Mouse (Mus musculus) kidney, adult 11 months (tissue): Measurements from ENCODE around the gene Gkn3.

ENCODE experiments used
- DNase-seq: peaks from one replicate; pipeline ENCODE4 v3.0.0; 2022

Gkn3 gene

DNA sequence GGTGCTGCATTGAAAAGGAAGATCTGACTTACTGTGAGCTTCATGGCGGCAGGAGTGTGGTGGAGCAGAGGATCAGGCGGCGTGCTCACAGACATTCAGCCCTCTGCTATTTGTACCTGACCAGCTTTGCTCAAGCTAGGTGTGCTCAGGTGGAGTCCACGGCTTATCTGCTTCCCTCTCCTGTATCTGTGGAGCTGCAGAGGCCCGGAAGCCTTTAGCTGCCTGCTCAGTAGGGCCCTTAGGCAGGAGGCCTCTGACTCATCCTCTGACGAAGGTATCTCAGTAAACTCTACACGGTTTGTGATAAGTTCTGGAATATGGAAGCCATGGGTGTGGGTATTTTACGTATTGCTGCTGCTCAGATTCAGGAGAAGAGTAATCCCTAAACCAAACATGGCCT is 37.9 kb downstream of the Gkn3 start, which contains the start of gene Gkn1:
TSS of gene Gkn1 (minus strand) at position 114 of the 400 bp plus-strand sequence.
- DNase-seq: no peak

- no peak for DNase-seq
Observed at GRCm38 (mm10) chr6:87335935-87336295, 52.8 kb downstream of the Gkn3 start.

DNA sequence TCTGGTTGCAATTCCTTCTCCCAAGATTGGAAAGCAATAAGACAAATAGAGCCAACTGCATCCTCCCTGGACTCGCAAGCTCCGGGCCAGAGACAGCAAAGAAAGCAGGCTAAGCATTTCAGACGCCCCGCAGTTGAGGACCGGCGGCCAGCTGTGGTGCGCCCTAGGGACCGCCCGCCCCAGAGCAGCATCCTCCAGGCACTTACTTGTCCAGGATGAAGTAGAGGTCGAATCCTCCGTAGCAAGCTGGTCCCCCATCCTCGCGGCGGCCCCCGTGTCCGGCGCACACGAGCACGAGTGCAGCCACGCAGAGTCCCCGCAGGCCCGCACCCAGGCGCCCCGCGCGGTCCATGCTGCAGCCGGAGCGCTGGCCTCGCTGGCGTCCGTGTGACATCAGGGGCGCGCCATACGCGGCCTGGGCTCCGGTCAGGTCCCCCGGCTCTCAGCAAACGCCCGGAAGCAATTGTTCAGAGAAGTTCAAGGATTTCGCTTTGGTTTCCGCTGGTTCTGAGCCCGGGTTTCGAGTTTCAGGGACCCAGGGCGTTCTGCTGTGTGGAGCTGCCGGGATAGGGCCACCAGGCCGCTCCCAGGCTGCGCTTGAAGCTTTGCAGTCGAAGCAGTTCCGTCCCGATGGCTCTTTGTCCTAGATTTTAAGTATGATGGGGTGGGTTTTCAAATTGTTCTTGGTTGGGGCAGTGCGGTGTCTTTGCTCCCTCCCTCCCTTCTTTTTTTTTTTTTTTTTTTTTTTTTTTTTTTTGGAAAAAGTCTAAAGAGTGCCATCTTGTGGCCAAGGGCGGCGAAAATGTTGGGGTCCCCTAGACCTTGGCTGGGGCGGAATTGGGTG is 53.4 kb downstream of the Gkn3 start, which contains the start of gene Antxr1:
TSS of gene Antxr1 (minus strand) at position 731 of the 844 bp plus-strand sequence.
- DNase-seq: peak; percentile 25

GRCm38 (mm10) chr6:87334361-87335090 is 54.2 kb downstream of the Gkn3 start:
- DNase-seq: no peak
